Mouse (Mus musculus) lung, postnatal 0 days (tissue): ENCODE measurements at regions not wholly inside any gene's neighbourhood (a gene's known extent, or its start where the extent isn't known, plus 50 kb on each side); places are given as distances from the start of the nearest gene placed in this dataset.
"Not testable (repeated sequence)": the region's sequence is repeated elsewhere in the genome, so short reads cannot be mapped to it uniquely, and the experiment has no call there.

ENCODE experiments used
- ATAC-seq: fragments of 200-750 bp; cut with Nextera tagmentation; 2 replicates; pipeline ENCODE4 v1.8.0; 2017; ENCODE audit warnings: moderate library complexity
- DNase-seq: peaks from one replicate; pipeline ENCODE4 v3.0.0-alpha.2; 2016; ENCODE audit warnings: low spot score
- H3K27ac ChIP-seq: fragments of 300-500 bp; sonication (generic); 2 replicates; pipeline ENCODE4 v1.5.1; 2014; ENCODE audit warnings: antibody characterized with exemption, mild to moderate bottlenecking, low read length, mixed read lengths
- H3K27me3 ChIP-seq: fragments of 300-500 bp; sonication (generic); replicated peaks from 2 replicates; pipeline ENCODE4 v1.6.1; 2014; ENCODE audit warnings: low read length, mixed read lengths; ENCODE audit not compliant: insufficient read depth
- H3K36me3 ChIP-seq: fragments of 300-500 bp; sonication (generic); 2 replicates; pipeline ENCODE4 v1.6.1; 2014; ENCODE audit warnings: low read length, mixed read lengths; ENCODE audit not compliant: insufficient read depth
- H3K4me1 ChIP-seq: fragments of 300-500 bp; sonication (generic); 2 replicates; pipeline ENCODE4 v1.6.1; 2014; ENCODE audit warnings: antibody characterized with exemption, low read depth, low read length, mixed read lengths; ENCODE audit not compliant: insufficient read depth
- H3K4me2 ChIP-seq: fragments of 300-500 bp; sonication (generic); replicated peaks from 2 replicates; pipeline ENCODE4 v1.6.1; 2014; ENCODE audit warnings: low read depth, mild to moderate bottlenecking, low read length, moderate library complexity, mixed read lengths
- H3K4me3 ChIP-seq: fragments of 300-500 bp; sonication (generic); 2 replicates; pipeline ENCODE4 v1.5.1; 2014; ENCODE audit warnings: low read depth, low read length
- H3K9ac ChIP-seq: fragments of 300-500 bp; sonication (generic); replicated peaks from 2 replicates; pipeline ENCODE4 v1.6.1; 2014; ENCODE audit warnings: low read depth, mild to moderate bottlenecking
- H3K9me3 ChIP-seq: fragments of 300-500 bp; sonication (generic); 2 replicates; pipeline ENCODE4 v1.6.1; 2016; ENCODE audit warnings: low read length, mixed read lengths
- CTCF ChIP-seq: IDR thresholded peaks from 2 replicates; pipeline ENCODE4 v1.5.1; 2016; ENCODE audit warnings: antibody characterized with exemption, mild to moderate bottlenecking
- EP300 ChIP-seq: IDR thresholded peaks from 2 replicates; pipeline ENCODE4 v1.6.1; 2016; ENCODE audit warnings: antibody characterized with exemption, mild to moderate bottlenecking, control low read depth
- WGBS: fragments of 180-500 bp; shearing (Covaris S2); extraction: QIAGEN DNeasy Blood & Tissue Kit; methylation state at CpG from one replicate; pipeline ENCODE4 v1.1.7; 2014; 5-methylcytosine and 5-hydroxymethylcytosine counted together

DNA sequence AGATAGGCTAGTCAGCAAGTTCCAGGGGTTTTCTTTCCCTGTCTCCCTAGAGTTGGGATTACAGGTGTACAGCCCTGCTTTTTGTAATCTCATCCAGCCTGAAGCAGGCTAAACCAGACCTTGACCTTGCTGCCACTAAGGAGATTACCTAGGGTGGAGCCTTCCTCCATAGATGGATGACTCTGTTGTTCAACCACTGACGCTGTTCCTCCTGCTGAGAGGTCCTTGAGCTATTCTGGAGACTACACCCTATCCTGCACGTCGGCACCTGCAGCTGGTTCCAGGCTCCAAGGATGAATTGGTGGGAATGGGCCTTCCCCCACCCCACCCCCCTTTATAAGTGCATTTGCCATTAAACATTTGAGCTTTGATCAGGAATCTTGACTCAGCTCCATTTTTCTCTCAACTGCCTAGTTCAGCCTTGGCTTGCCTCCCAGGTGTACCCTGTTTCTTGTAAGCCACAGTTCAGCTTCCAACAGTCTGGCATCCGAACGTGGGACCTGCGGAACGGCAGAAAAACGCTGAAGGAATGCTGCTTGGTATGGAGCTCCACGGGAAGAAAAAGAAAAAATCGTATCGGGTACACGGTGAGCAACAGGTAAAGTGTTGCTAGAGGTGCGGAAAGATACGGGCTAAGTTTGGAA, 131.7 kb upstream of the Ube2e1 start:
- ATAC-seq (peak; percentile 46), DNase-seq (no peak)
- 32% methylated on average over 14 of the region's 14 CpGs for WGBS
- no peaks in the 10 kb centered on the region for H3K36me3 ChIP-seq
- H3K4me3 ChIP-seq = no peak overlapping the region
- H3K27me3 ChIP-seq = no peaks in the 10 kb centered on the region
- 0 out of 2 replicates have a peak overlapping the region, but pooled peaks have one; percentile 14 for H3K4me2 ChIP-seq
- no peaks in the 10 kb centered on the region for H3K4me1 ChIP-seq
- H3K9ac ChIP-seq = no peak overlapping the region
- H3K9me3 ChIP-seq = no peaks in the 10 kb centered on the region
- H3K27ac ChIP-seq = no peak overlapping the region
- TF ChIP-seq EP300 (no peak), CTCF (no peak)

DNA sequence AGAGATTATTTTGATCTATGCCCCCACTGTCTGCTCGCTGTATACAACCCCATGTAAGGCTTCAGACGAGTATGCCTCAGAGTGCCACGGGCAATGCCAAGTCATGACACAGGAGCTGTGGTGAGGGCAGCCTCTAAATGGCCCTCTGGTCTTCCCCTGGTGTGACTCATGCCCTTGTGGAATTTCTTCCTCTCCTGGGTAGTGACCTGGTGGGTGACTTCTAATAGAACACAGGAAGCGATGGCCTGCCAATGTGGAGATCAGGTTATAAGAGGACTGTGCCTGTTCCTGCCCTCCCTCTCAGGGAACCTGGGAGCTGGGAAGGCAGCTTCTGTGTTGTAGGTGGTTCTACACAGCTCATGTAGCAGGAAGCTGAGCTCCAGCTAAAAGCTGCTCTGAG, 130.7 kb upstream of the Ube2e1 start:
- Histone ChIP-seq H3K9ac (no peak overlapping the region), H3K27ac (no peak overlapping the region), H3K4me2 (no peak overlapping the region), H3K9me3 (no peaks in the 10 kb centered on the region), H3K36me3 (no peaks in the 10 kb centered on the region), H3K4me3 (no peak overlapping the region), H3K4me1 (no peaks in the 10 kb centered on the region), H3K27me3 (no peaks in the 10 kb centered on the region)
- TF ChIP-seq EP300 = no peak
- TF ChIP-seq CTCF = no peak
- 67% methylated on average over 4 of the region's 4 CpGs for WGBS
- DNase-seq (no peak), ATAC-seq (no peak)

DNA sequence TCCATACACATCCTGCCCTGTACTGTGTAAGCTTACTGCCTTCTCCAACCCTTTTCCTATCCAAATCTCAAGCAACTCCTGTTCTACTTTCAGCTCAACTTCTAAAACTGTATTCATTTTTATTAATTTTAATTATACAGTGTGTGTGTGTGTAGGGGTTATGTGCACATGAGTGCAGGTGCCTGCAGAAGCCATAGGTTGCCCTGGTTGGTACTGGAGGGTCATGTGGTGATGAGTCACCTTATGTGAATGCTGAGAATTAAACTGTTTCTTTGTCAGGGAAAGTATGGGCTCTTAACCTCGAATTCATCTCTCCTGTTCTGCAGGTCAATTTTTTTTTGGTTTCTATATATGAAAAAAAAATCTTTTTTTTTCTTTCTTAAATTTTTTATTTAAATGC, 117.0 kb upstream of the Ube2e1 start:
- no peaks in the 10 kb centered on the region for H3K9me3 ChIP-seq
- DNase-seq (no peak), ATAC-seq (no peak)
- no peaks in the 10 kb centered on the region for H3K36me3 ChIP-seq
- H3K4me1 ChIP-seq = no peaks in the 10 kb centered on the region
- 47% methylated on average over 1 of the region's 1 CpGs for WGBS
- TF ChIP-seq CTCF (no peak), EP300 (no peak)
- H3K9ac ChIP-seq = no peak overlapping the region
- H3K27me3 ChIP-seq = no peaks in the 10 kb centered on the region
- H3K4me2 ChIP-seq = no peak overlapping the region
- H3K4me3 ChIP-seq = no peak overlapping the region
- H3K27ac ChIP-seq = no peak overlapping the region

DNA sequence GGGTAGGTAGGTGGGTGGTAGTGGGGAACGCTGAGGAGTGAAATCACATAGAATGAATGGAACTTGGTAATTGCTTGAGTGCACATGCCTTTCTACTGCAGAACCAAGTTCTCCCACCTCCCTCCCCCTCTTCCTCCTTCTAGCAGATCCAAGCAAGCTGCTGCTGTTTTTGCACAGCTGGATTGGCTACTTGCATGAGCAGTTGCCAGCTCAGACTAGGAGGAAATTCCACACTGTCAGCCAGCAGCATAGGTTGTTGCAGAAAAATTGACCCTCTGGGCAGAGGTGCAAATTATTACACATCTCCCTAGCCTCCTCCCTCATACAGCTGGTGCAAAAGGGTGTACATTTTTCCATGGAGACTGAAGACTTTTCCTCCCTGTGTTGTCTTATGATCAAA, 112.8 kb upstream of the Ube2e1 start:
- H3K9me3 ChIP-seq = no peaks in the 10 kb centered on the region
- no peak for DNase-seq
- no peaks in the 10 kb centered on the region for H3K27me3 ChIP-seq
- no peaks in the 10 kb centered on the region for H3K36me3 ChIP-seq
- TF ChIP-seq CTCF (no peak), EP300 (no peak)
- ATAC-seq = no peak
- no peak overlapping the region for H3K4me3 ChIP-seq
- WGBS = 72% methylated on average over 1 of the region's 1 CpGs
- no peak overlapping the region for H3K9ac ChIP-seq
- no peaks in the 10 kb centered on the region for H3K4me1 ChIP-seq
- no peak overlapping the region for H3K27ac ChIP-seq
- no peak overlapping the region for H3K4me2 ChIP-seq

DNA sequence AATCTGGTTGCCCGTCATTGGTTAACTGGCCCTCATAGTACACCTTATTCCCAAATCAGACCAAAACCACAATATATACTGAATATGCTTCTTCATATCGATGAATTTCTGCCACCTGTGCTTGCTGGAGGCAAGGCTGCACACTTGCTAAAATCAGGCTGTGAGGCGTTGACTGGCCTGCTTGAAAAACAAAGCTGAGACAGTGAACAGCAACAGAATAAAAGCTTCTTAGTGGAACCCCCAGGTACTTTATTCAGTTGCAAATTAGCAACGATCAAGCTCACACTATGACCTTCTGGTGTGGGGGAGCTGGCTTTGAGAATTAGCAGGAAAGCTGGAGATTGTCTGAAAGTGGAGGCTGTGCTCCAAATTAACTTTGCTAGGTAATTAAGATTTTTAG, 97.3 kb upstream of the Ube2e1 start:
- not testable (repeated sequence) for H3K9me3 ChIP-seq, H3K27me3 ChIP-seq, ATAC-seq, H3K4me2 ChIP-seq, H3K4me1 ChIP-seq, H3K9ac ChIP-seq, DNase-seq, H3K36me3 ChIP-seq, H3K27ac ChIP-seq, H3K4me3 ChIP-seq
- WGBS = 53% methylated on average over 4 of the region's 4 CpGs

DNA sequence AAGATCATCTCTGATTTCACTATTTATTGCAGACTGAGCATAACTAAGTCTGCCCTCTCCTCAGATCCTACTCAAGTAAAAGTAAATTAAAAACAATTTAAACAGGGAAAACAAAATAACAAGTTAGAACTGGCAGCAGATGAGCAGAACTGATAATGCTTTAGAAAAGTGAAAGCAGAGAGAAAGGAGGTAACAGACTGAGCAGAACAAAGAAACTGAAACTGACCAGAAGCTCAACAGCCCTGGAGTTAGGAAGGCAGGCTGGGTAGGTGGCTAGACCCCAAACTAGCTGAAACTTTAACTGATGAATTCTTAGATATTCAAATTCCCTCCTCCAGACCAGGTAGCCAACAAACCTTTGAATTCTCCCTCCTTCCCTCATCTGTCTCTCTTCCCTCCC, 94.2 kb upstream of the Ube2e1 start:
- Histone ChIP-seq H3K9me3 (no peaks in the 10 kb centered on the region), H3K9ac (no peak overlapping the region), H3K27me3 (no peaks in the 10 kb centered on the region), H3K4me2 (no peak overlapping the region), H3K4me1 (no peaks in the 10 kb centered on the region), H3K4me3 (no peak overlapping the region), H3K27ac (no peak overlapping the region), H3K36me3 (no peaks in the 10 kb centered on the region)
- ATAC-seq = no peak
- DNase-seq = no peak
- TF ChIP-seq EP300 (no peak), CTCF (no peak)

DNA sequence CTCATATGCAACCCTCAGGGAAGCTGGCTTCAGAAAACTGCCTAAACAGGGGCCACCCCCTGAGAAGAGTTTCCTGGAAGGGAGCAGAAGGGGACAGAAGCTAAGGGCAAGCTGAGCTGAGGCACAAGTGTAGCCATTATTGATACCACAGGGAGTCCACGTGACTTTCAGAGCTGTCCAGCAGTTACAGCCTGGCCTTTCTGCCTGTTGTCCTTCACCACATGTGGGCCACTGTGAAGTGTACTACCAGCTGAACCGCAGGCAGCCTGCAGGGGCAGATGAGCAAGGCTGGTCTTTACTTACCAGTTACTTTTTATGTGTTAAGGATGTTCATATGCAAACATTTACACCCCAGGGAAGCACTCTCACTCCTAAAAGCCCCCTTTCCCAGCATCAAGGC, 85.2 kb upstream of the Ube2e1 start:
- no peak for ATAC-seq
- Histone ChIP-seq H3K27ac (no peak overlapping the region), H3K4me2 (no peak overlapping the region), H3K36me3 (no peaks in the 10 kb centered on the region), H3K4me3 (no peak overlapping the region), H3K27me3 (no peaks in the 10 kb centered on the region), H3K9ac (no peak overlapping the region), H3K4me1 (no peaks in the 10 kb centered on the region), H3K9me3 (no peaks in the 10 kb centered on the region)
- TF ChIP-seq CTCF (no peak), EP300 (no peak)
- no peak for DNase-seq
- WGBS = 10% methylated on average over 2 of the region's 2 CpGs
